Mouse (Mus musculus) T-helper 1 cell (primary cell): ENCODE results near the gene Hipk4.

Experiments used
- in situ Hi-C: fragments of 300-600 bp; cut with MboI, MseI; formaldehyde crosslinking; loops from one replicate; pipeline ENCODE4 v1.15.1; 2025; ENCODE audit warnings: high pct_unique_total_duplicates

Hipk4 gene

GRCm38 (mm10) chr7:27522967-27523366 lies at the start of gene Hipk4:
TSS of gene Hipk4 (plus strand) at chr7:27523267.
- in situ Hi-C loops, result no loop called here

DNA sequence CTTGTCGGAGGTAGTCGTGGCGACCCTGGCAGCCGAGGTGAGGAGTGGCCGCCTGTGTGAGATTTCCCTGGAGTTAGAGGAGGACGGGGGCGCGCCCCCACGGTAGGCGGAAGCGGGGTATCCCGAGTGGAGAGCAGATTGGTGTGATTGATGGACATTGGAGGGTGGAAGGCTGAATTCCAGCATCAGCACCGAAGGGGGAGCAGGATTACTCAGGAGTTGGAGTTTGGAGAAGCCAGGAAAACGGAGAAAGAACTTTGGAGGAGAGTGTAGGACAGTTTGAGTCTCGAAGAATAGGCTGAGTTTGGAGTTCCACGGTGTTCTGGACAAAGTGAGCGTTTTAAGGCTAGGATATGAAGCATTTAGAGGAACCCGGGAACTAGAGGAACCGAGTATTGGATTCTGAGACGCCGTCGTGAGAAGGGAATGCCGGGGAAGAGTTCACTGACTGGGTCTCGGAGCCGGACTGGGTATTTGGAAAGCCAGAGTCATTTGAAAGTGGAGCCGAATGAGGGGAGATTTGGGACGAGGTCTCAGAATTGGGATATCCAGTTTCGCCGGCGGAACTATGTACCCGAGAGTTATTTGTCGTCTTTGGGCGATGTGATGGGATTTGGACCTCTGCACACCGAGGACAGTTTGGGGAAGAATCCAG lies 49.1 kb upstream of the Hipk4 start:
- in situ Hi-C loops, result no loop called here

DNA sequence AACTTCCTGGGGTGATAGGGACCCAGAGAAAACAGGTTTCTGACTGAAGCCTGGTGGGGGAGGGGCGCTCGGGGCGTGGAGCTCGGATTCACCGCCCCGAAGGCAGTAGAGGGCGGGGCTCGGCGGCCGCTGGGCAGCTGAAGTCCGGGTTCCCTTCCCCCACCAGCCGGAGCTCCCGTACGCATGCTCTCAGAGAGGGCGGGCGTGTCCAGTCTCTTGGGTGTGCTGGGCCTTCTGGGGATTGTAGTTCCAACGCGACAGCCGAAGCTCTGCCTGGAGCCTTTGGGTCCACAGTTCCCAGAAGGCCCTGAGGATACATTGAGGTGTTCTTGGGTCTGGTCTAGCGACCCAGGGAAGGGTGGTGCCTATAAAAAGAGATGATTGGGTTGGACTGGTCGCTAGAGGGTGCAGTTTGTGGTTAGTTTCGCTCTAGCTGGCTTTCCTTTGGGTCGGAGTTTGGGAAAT lies 48.5 kb upstream of the Hipk4 start:
- in situ Hi-C loops, result no loop called here

GRCm38 (mm10) chr7:27475596-27475995 lies 47.5 kb upstream of the Hipk4 start:
- in situ Hi-C loops, result no loop called here

- in situ Hi-C loops, result no loop called here
These were observed 46.9 kb upstream of the Hipk4 start for GRCm38 (mm10) chr7:27476098-27476635.

DNA sequence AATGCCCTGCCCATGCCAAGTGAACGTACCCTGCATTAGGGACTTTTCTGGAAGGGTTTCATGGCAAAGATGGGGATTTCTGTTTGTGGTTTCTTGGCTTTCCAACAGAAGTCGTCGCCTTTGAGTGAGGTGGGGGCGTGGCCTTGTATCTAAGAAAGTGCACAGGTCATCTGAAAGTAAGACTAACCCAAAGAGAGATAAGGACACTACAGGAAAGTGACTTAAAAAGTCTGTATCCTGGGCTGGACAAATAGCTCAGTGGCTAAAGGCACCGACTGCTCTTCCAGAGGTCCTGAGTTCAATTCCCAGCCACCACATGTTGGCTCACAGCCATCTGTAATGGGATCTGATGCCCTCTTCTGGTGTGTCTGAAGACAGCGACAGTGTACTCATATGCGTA lies 44.5 kb upstream of the Hipk4 start:
- in situ Hi-C loops, result no loop called here

DNA sequence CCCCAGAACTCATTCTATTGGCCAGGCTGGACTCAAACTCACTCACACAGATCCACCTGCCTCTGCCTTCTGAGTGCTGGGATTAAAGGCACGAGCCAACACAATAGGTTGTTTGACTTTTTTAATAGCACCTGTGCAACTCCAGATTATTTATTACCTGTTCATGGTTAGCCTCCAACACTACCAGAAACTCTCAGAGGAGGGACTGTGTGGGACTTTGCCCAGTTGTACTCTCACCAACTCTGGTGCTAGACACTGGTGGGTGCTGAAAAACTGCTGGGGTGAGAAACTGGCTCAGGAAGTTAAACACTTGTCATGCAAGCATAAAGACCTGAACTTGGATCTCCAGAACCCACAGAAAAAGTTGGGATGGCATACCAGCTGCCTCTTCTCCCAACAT lies 43.3 kb upstream of the Hipk4 start:
- in situ Hi-C loops, result loop anchor here (5.0 kb wide), 1 partner anchor 32 kb away; the partner anchor contains the start of genes Blvrb and Sptbn4

- in situ Hi-C loops, result loop anchor here (5.0 kb wide), 1 partner anchor 33 kb away; the partner anchor contains the start of genes Blvrb and Sptbn4
These were observed 42.6 kb upstream of the Hipk4 start for GRCm38 (mm10) chr7:27480506-27480905.

DNA sequence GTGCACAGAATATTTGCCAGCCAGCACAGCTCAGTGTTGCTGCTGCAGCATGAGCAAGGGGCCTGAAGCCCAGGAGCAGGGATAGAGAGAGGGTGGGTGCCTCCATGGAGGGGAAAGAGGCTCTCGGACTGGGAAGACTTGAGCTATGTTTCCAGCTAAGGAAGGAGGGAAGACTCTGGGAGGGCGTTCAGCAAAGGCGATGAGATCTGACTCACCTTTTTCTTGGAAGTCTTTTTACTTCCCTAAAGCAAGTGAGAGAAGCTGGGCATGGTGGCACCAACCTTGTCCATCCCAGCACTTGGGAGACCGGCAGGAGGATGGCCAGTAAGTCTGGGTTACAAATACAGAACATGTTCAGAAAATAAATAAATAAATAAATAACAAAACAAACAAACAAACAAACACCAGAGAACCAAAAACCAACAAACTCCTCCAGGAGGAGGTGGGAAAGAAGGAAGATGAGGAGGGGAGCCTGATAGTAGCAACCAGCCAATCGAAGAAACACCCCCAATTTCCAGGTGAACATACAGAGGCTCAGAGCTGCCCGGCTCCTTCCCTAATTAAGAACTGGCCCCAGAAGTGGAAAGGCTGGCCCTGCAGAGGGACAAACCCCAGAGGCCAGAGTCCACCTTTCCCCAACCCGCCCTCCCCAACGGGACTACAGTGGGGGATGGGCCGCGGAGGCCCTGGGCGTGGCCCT lies 42.0 kb upstream of the Hipk4 start:
- in situ Hi-C loops, result loop anchor here (5.0 kb wide), 1 partner anchor 34 kb away; the partner anchor contains the start of genes Blvrb and Sptbn4

- in situ Hi-C loops, result loop anchor here (5.0 kb wide), 1 partner anchor 34 kb away; the partner anchor contains the start of genes Blvrb and Sptbn4
These were observed 41.5 kb upstream of the Hipk4 start for GRCm38 (mm10) chr7:27481627-27481969.

- in situ Hi-C loops, result loop anchor here (5.0 kb wide), 1 partner anchor 37 kb away; the partner anchor contains the start of genes Blvrb and Sptbn4
These were observed 39.2 kb upstream of the Hipk4 start for GRCm38 (mm10) chr7:27483860-27484259.

DNA sequence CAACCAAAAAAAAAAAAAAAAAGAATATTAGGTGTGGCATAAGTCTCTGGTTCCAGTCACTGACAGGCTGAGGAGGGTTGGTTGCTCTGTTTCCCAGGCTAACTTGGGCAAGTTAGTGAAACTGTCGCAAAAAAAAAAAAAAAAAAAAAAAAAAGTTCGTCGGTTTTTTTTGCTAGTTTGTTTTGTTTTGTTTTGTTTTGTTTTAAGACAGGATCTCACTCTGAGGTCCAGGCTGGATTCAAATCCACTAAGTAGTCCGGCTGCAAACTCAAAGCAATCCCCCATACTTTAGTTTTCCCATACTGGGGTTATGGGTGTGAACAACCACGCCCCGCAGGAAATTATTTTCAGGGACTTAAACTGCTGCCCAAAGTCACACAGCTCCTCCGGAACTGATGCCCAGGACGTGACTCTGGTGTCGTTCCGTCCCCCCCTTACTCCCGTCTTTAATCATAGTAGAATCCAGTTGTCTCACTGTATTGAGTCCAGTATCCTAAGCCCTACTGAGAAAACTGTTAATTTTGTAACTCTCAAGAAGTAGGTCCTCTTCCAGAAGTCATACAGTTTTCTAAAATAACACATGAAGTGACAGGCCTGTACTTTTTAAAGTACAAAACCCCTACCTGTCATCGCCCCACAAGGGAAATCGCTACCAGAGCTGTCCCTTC lies 36.8 kb upstream of the Hipk4 start:
- in situ Hi-C loops, result no loop called here

DNA sequence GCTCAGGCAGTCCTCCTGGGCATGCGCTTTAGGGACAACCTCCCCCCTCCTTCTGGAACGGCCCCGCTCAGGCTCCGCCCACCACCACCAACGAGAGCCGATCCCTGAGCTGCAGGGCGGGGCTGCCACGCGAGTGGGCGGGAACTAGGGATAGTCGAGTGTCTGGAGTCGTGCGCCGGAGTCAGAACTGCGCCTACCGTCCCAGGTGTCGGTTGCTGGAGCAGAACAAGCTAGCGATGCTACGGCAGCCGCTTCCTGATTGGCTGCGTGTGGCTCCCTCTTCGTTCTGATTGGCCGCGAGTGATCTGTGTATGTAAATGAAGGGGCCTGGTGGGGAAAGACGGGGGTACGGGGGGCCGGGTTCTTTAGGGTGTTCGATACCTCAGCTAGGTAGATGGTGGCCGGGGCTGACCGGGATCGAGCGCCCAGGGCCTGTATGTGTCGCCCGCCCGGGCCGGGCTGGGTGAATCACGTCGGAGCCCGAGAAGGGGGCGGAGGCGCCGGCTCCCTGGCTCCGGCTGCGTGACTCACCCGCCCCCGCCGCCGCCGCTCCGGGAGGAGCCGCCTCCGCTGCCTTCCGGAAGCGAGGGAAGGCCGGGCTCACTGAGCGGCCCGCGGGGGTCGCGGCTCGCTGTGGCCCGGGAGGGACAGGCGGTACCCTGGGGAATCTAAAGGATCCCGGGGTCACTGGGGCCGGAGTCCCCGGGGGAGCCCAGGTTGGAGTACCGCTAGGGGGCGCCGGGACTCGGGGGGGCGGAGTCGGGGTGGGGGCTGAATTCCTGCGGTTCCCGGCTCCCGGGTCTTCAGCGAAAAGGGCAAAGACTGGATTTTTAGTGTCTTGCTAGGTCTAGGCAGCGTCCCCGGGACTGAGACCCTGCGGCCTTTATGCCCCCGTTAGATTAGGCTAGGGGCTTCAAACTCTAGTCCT lies 36.0 kb upstream of the Hipk4 start, which contains the start of gene Sertad1:
Gene Sertad1 (plus strand): TSS at position 141 of the 928 bp plus-strand sequence.
- in situ Hi-C loops, result no loop called here

- in situ Hi-C loops, result no loop called here
These were observed 35.3 kb upstream of the Hipk4 start for GRCm38 (mm10) chr7:27487740-27488268.

- in situ Hi-C loops, result no loop called here
These were observed 33.7 kb upstream of the Hipk4 start for GRCm38 (mm10) chr7:27489270-27489869.

GRCm38 (mm10) chr7:27490227-27490542 lies 32.9 kb upstream of the Hipk4 start:
- in situ Hi-C loops, result no loop called here

DNA sequence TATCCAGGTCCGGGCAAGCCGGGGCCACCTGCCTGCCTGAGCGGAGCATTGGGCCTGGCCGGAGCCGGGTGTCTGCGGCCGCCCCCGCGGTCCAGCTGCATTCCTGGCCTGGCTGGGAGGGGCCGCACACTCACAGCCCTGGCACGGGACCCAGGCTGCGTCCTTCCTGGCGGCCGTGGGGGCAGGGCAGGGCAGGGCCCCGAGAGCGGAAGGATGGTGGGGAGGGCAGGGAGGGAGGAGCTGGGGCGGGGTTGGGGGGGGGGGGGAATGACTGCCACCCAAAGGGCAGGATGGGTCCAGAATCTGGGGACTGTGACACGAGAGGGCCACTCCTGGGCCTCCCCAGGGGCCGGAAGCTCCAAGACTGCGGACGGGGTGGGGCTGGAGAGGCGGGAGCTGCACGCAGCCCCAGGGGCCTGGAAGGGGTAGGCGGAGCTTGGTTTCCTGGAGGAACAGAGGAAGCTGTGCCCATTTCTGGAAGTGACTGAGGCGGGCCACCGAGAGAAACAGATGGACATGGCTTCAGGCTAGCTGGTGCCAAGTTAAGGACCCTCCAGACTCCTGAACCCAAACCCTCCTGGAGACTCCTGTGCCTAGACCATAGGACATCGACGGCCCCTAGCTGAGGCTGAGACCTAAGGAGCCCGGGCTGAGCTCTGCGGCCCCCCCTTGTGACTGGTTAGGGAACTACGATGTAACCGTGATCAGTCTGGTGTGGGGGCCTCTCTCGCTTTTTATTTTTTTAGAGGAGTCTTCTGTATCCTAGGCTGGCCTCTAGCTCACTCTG lies 32.3 kb upstream of the Hipk4 start:
- in situ Hi-C loops, result no loop called here

DNA sequence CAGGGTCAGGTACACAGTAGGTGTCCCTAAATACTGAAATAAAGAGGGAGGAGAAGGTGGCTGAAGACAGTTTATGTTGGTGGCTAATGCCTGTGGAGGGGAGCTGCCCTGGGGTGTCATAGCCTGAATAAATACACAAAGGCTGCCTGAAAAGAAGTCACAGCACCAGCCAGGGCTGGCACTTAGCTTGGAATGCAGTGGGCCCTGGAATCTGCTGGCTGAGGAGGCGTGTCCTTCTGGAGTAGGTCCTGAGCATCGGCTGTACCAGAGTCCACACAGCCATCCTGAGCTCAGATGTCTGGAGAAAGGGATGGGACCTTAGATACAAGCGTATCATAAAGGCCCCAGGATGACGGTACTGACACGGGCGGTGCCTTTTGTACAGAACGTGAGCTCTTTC lies 31.2 kb upstream of the Hipk4 start:
- in situ Hi-C loops, result no loop called here

GRCm38 (mm10) chr7:27493022-27493421 lies 30.0 kb upstream of the Hipk4 start:
- in situ Hi-C loops, result no loop called here

DNA sequence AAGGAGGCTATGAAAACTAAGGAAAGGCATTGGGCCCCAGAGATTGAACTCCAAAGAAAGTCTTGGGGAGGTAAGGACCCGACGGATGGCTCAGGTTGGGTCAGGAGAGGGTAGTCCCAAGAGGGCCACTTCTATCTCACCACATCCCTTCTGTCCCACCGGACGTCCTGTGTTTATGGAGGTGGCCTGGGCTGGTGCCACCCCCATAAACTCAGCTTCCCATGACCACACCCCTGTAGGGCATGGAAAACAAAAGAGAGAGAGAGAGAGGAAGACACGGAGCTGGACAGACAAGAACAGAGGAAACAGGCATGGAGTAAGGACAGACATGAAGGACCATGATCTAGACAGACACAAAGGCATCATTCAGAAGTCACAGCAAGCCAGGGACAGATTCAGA lies 29.6 kb upstream of the Hipk4 start:
- in situ Hi-C loops, result no loop called here
